Mouse (Mus musculus) cerebellum, adult 9-11 months (tissue): ENCODE results near the gene Thap11.
A peak's percentile ranks its signal among the peaks of the same experiment; 100 is the strongest.

Source experiments
- DNase-seq: peaks from one replicate; pipeline ENCODE4 v3.0.0; 2022

Thap11 gene

GRCm38 (mm10) chr8:105852146-105852729 is 2.7 kb upstream of the Thap11 start:
- no peak for DNase-seq

- DNase-seq: no peak
Measured at GRCm38 (mm10) chr8:105853178-105853577, 1.8 kb upstream of the Thap11 start, which contains the start of gene Cenpt. Gene Cenpt (minus strand): TSS chr8:105853278.

GRCm38 (mm10) chr8:105854303-105854702 is 629 bp upstream of the Thap11 start:
- peak; percentile 63 for DNase-seq

- DNase-seq: peak; percentile 70
Measured at GRCm38 (mm10) chr8:105855248-105856167, 576 bp downstream of the Thap11 start.

GRCm38 (mm10) chr8:105856168-105856835 is 1.4 kb downstream of the Thap11 start:
- peak; percentile 66 for DNase-seq

- no peak for DNase-seq
Measured at GRCm38 (mm10) chr8:105858495-105858894, 3.6 kb downstream of the Thap11 start.

- no peak for DNase-seq
Measured at GRCm38 (mm10) chr8:105859314-105859713, 4.4 kb downstream of the Thap11 start.

- DNase-seq: peak; percentile 97
Measured at GRCm38 (mm10) chr8:105860143-105860981, 5.4 kb downstream of the Thap11 start, which contains the start of gene Nutf2. Gene Nutf2 (plus strand): TSS chr8:105860580.

GRCm38 (mm10) chr8:105861951-105862350 is 7.0 kb downstream of the Thap11 start:
- DNase-seq: no peak

- no peak for DNase-seq
Measured at GRCm38 (mm10) chr8:105866364-105867029, 11.6 kb downstream of the Thap11 start.

GRCm38 (mm10) chr8:105874301-105874700 is 19.4 kb downstream of the Thap11 start:
- no peak for DNase-seq

GRCm38 (mm10) chr8:105880754-105881520 is 26.0 kb downstream of the Thap11 start, which contains the start of gene Edc4:
Gene Edc4 (plus strand): TSS chr8:105880881.
- DNase-seq: peak; percentile 82

GRCm38 (mm10) chr8:105889756-105890465 is 35.0 kb downstream of the Thap11 start:
- DNase-seq: no peak

- no peak for DNase-seq
Measured at GRCm38 (mm10) chr8:105890870-105891269, 35.9 kb downstream of the Thap11 start.

GRCm38 (mm10) chr8:105892432-105892831 is 37.5 kb downstream of the Thap11 start:
- DNase-seq: no peak

GRCm38 (mm10) chr8:105893339-105893738 is 38.4 kb downstream of the Thap11 start, which contains the start of gene Nrn1l:
Gene Nrn1l (plus strand): TSS chr8:105893567.
- DNase-seq: peak; percentile 58

GRCm38 (mm10) chr8:105897801-105898480 is 43.0 kb downstream of the Thap11 start:
- no peak for DNase-seq

- DNase-seq: peak; percentile 92
Measured at GRCm38 (mm10) chr8:105900180-105900940, 45.4 kb downstream of the Thap11 start, which contains the start of gene Pskh1. Gene Pskh1 (plus strand): TSS chr8:105900441.
